Mouse (Mus musculus) limb, embryonic 15.5 days (tissue): Measurements from ENCODE around the gene A330070K13Rik. TPM values are rescaled to one million over a fixed set of nuclear protein-coding genes. Genes with fewer than 3 reads are reported as not detected.
A peak's percentile ranks its signal among the peaks of the same experiment; 100 is the strongest.

ENCODE experiments used
- ATAC-seq: fragments of 200-750 bp; cut with Nextera tagmentation; 2 replicates; pipeline ENCODE4 v1.8.0; 2017; ENCODE audit warnings: low read depth, moderate TSS enrichment; ENCODE audit not compliant: insufficient number of reproducible peaks, low FRiP score, low TSS enrichment
- H3K27ac ChIP-seq: fragments of 300-500 bp; sonication (generic); 2 replicates; pipeline ENCODE4 v1.5.1; 2015; ENCODE audit warnings: moderate library complexity, mild to moderate bottlenecking, inconsistent platforms
- H3K27me3 ChIP-seq: fragments of 300-500 bp; sonication (generic); 2 replicates; pipeline ENCODE4 v1.6.1; 2015; ENCODE audit warnings: inconsistent platforms
- H3K36me3 ChIP-seq: fragments of 300-500 bp; sonication (generic); 2 replicates; pipeline ENCODE4 v1.6.1; 2015; ENCODE audit warnings: inconsistent platforms
- H3K4me1 ChIP-seq: fragments of 300-500 bp; sonication (generic); 2 replicates; pipeline ENCODE4 v1.6.1; 2015; ENCODE audit warnings: inconsistent platforms
- H3K4me2 ChIP-seq: fragments of 300-500 bp; sonication (generic); 2 replicates; pipeline ENCODE4 v1.6.1; 2015; ENCODE audit warnings: mild to moderate bottlenecking, inconsistent platforms
- H3K4me3 ChIP-seq: fragments of 300-500 bp; sonication (generic); 2 replicates; pipeline ENCODE4 v1.5.1; 2015; ENCODE audit warnings: mild to moderate bottlenecking, inconsistent platforms
- H3K9ac ChIP-seq: fragments of 300-500 bp; sonication (generic); 2 replicates; pipeline ENCODE4 v1.6.1; 2015; ENCODE audit warnings: inconsistent platforms
- H3K9me3 ChIP-seq: fragments of 300-500 bp; sonication (generic); 2 replicates; pipeline ENCODE4 v1.6.1; 2016; ENCODE audit warnings: inconsistent platforms
- WGBS: fragments of 180-500 bp; shearing (Covaris S2); methylation state at CpG from one replicate; pipeline ENCODE4 v1.1.7; 2015; 5-methylcytosine and 5-hydroxymethylcytosine counted together
- polyA plus RNA-seq: library from polyadenylated mRNA; unstranded; fragments of >200 nt; fragmentation: Nextera tagmentation; extraction: Ambion mirVana; gene quantifications from 2 replicates; pipeline ENCODE4 v1.2.1, GENCODE M21; 2015

The A330070K13Rik gene
- polyA plus RNA-seq: not detected in 2 replicates

DNA sequence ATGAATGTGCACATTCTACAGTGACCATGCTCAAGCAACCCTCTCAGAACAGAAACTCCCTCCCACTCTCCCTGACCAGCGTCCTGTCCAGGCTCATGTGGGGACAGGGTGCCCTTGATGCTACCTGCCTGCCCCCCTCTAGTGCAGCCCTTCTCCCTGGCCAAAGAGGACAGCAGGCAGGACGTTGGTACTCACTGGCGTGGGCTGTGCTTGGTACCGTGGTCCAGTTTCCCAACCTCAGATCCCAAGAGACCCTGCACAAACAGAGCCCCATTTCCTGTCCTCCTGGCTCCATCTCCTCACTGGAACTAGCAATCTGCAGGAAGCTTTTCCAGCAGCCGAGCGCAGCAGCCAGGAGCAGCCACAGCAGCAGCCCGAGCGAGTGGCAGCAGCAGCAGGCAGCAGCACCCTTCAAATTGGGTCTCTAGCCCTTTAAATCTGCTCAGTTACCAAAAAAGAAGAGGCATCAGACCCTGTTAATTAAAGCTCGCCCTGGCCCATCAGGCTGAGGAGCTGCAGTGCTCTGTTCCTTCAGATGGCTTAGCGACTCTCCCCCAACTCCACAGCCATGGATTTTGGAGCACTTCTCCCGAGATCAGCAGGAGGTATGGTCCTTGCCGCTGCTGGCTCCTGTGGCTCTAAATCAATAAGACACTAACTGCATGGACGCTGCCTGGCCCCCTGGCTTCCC lies at the start of gene A330070K13Rik:
Gene A330070K13Rik (minus strand): TSS at position 410 of the 691 bp plus-strand sequence.
- Histone ChIP-seq H3K36me3 (no peaks in the 10 kb centered on the region), H3K9ac (no peak within 1 kb of the TSS), H3K27ac (no peak within 1 kb of the TSS), H3K4me1 (peaks cover 8% of the 10 kb centered on the region; the same call in 1 of the 2 replicates), H3K4me3 (peak within 1 kb of the TSS; percentile 20), H3K27me3 (no peaks in the 10 kb centered on the region; the same call in 1 of the 2 replicates), H3K4me2 (peak within 1 kb of the TSS; percentile 34), H3K9me3 (no peaks in the 10 kb centered on the region)
- no peak for ATAC-seq
- WGBS: 7% methylated on average over 13 of the region's 13 CpGs

DNA sequence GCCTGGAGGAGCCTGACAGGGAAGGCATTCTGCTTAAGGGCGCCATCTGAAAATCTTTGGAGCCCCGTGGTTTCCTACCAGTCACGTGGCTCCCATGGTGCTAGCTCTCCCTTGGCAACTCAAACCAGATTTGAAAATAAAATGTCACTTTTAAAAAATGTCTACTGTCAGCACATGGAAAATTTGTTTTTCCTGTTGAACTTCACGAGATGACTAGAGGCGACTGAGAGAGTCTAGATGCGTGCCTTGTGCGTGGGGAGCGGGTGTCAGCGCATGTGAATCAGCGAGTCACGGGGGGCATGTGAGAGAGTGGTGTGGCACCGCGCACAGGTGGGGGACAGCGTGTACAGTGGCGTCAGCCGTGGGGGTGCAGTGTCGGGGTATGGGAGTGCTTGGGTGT lies 27.1 kb upstream of the A330070K13Rik start:
- H3K36me3 ChIP-seq: no peaks in the 10 kb centered on the region
- H3K4me1 ChIP-seq: no peaks in the 10 kb centered on the region
- no peak overlapping the region for H3K27ac ChIP-seq
- H3K9me3 ChIP-seq: peaks cover 3% of the 10 kb centered on the region; the same call in 1 of the 2 replicates
- no peak overlapping the region for H3K4me3 ChIP-seq
- 89% methylated on average over 17 of the region's 17 CpGs for WGBS
- H3K4me2 ChIP-seq: no peak overlapping the region
- no peak for ATAC-seq
- no peak overlapping the region for H3K9ac ChIP-seq
- no peaks in the 10 kb centered on the region for H3K27me3 ChIP-seq

DNA sequence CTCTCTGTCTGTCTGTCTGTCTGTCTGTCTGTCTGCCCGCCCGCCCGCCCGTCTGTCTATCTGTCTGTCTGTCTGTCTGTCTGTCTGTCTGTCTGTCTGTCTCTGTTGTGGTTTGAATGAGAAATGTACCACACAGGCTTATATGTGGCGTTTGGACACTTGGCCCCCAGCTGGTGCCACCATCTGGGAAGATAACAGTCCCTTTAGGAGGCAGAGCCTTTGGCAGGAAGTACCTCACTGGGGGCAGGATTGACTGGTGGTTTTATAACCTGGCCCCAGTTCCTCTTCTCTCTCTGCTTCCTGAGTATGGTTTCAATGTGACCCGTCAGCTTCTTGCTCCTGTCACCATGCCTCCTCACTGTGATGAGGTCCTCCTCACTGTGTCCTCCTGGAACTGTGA lies 25.3 kb upstream of the A330070K13Rik start:
- H3K4me1 ChIP-seq: no peaks in the 10 kb centered on the region
- peaks cover 3% of the 10 kb centered on the region; the same call in 1 of the 2 replicates for H3K9me3 ChIP-seq
- no peak overlapping the region for H3K9ac ChIP-seq
- no peak for ATAC-seq
- no peak overlapping the region for H3K27ac ChIP-seq
- H3K4me2 ChIP-seq: no peak overlapping the region
- 78% methylated on average over 6 of the region's 6 CpGs for WGBS
- H3K36me3 ChIP-seq: no peaks in the 10 kb centered on the region
- H3K4me3 ChIP-seq: no peak overlapping the region
- H3K27me3 ChIP-seq: no peaks in the 10 kb centered on the region

DNA sequence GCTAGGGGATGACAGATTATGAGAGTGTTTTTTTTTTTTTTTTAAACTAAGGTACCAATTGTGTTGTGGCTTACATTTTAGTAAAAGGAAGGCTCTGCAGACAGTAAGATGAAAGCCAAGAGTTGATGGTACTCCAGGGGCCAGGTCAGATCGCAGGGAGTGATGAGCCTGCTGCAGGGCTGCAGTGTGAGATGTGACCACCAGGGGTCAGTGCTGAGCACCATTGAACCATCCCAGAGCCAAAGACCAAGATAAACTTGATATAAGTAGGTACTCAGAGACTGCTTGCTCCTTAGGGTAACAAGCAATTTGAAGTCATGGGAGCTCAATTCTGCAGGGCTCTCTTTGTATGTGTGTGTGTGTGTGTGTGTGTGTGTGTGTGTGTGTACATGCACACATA lies 20.8 kb upstream of the A330070K13Rik start:
- Histone ChIP-seq H3K4me2 (no peak overlapping the region), H3K4me3 (no peak overlapping the region), H3K4me1 (no peaks in the 10 kb centered on the region), H3K27me3 (no peaks in the 10 kb centered on the region), H3K9ac (no peak overlapping the region), H3K27ac (no peak overlapping the region), H3K36me3 (no peaks in the 10 kb centered on the region), H3K9me3 (no peaks in the 10 kb centered on the region)
- no peak for ATAC-seq
- 23% methylated on average over 1 of the region's 1 CpGs for WGBS

DNA sequence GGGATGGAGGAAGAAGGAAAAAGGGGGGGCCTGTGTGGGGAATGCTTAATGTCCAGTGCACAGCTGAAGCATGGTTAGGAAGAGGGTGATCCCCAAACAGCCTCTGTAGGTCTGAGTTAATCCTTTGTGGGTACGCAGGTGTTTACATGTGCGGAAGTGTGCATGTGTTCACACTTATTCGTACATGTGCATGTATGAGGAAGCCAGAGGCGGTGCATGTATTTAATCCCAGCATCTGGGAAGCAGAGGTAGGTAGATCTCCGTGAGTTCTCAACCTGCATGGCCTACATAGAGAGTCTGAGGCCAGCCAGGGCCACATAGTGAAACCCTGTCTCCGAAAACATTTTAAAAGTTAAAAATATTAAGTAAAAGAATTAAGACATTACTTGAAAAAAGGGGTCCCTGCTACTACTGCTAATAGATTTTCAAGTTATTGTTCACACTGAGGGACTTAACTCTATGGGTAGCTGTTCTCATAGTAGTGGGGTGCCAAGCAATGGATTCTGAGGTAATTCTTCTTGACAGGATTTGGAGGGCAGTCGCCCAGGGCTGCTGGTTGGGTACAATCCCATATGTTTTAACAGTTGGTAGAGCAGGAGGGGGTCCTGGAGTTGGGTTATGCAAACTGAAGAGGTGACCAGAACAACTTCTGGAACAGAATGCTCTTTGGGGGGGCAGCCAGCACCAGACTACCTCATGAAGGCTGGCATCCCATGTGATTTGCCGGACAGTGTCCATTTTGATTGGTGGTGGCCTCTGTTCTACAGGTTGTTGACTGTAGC lies 15.9 kb upstream of the A330070K13Rik start:
- H3K9me3 ChIP-seq: no peaks in the 10 kb centered on the region
- no peaks in the 10 kb centered on the region for H3K27me3 ChIP-seq
- WGBS: 89% methylated on average over 8 of the region's 8 CpGs
- H3K4me2 ChIP-seq: no peak overlapping the region
- H3K27ac ChIP-seq: no peak overlapping the region
- H3K4me1 ChIP-seq: no peaks in the 10 kb centered on the region
- no peak for ATAC-seq
- no peak overlapping the region for H3K4me3 ChIP-seq
- no peak overlapping the region for H3K9ac ChIP-seq
- H3K36me3 ChIP-seq: no peaks in the 10 kb centered on the region

DNA sequence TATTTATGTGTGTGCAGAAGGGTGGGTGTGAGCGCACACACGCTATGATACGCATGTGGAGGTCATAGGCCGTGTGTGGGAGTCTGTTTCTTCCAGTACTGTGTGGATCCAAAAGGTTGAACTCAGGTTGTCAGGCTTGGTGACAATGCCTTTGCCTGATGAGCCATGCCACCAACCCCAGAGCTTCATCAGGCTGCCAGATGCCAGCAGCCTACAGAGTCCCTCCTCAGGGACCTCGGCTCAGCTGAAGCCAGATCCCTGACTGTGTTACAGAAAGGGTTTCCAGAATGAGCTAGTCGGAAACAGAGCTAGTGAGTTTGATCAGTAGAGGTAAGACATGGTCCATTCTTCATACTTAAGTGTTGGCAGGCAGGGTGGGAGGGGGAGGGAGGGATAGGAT lies 10.7 kb upstream of the A330070K13Rik start:
- no peak overlapping the region for H3K9ac ChIP-seq
- no peak overlapping the region for H3K4me3 ChIP-seq
- H3K4me2 ChIP-seq: no peak overlapping the region
- H3K9me3 ChIP-seq: no peaks in the 10 kb centered on the region
- H3K27ac ChIP-seq: no peak overlapping the region
- H3K36me3 ChIP-seq: no peaks in the 10 kb centered on the region
- no peak for ATAC-seq
- H3K4me1 ChIP-seq: no peaks in the 10 kb centered on the region
- 66% methylated on average over 6 of the region's 6 CpGs for WGBS
- H3K27me3 ChIP-seq: no peaks in the 10 kb centered on the region

DNA sequence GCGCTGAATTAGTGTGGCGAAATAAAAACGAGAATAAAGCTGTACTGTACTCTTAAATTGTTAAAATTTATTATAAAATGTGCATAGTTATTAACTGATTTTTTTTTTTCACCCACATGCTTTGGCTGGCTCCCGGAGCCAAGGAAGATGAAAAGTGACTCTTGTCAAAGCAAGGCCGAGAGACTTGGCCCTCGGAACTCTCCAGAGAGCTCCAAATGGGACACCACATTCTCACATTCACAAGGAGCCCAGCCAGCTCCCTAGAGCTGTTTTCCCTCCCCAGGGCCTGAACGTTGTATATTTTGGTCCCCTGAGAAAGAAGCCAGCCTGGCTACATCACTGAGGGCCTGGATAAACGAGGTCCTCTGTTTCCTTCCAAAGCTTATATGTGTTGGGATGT lies 10.0 kb upstream of the A330070K13Rik start:
- WGBS: 64% methylated on average over 8 of the region's 8 CpGs
- Histone ChIP-seq H3K27me3 (no peaks in the 10 kb centered on the region), H3K4me3 (no peak overlapping the region), H3K27ac (no peak overlapping the region), H3K4me1 (no peaks in the 10 kb centered on the region), H3K9ac (no peak overlapping the region), H3K9me3 (no peaks in the 10 kb centered on the region), H3K36me3 (no peaks in the 10 kb centered on the region), H3K4me2 (no peak overlapping the region)
- ATAC-seq: no peak

DNA sequence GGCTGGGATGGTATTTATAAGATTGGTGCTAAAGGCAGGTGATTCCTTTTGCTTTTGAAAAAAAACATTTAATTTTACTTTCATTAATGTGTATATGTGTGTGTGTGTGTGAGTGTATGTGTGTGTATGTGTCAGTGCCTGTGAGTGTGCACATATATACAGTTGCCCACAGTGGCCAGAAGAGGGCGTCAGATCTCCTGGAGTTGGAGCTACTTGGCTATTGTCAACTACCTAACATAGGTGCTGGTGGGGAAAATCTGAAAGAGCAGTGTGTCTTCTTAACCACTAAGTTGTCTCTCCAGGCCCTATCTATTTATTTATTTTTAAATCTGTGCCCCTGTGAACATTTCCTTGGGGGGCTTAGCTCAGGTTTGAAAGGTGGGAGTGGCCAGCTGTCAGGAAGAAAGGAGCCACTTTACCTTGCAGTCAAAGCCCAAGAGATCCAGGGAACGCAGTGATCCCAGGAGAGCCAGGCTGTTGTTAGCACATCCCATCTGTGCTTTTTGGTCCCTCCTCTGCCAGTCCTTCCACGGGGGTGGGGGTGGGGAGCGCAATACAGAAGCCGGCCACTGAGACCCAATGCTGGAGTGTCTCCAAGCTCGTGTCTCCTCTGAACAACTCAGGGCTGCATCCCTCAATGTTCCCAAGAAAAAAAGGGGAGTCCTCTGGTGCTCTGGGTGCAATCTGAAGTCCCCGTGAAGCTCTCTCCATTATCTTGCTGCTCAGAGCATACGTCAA lies 9.4 kb upstream of the A330070K13Rik start:
- H3K36me3 ChIP-seq: no peaks in the 10 kb centered on the region
- 56% methylated on average over 8 of the region's 8 CpGs for WGBS
- no peaks in the 10 kb centered on the region for H3K9me3 ChIP-seq
- H3K4me2 ChIP-seq: no peak overlapping the region
- no peak for ATAC-seq
- no peak overlapping the region for H3K27ac ChIP-seq
- no peaks in the 10 kb centered on the region for H3K4me1 ChIP-seq
- no peak overlapping the region for H3K4me3 ChIP-seq
- no peaks in the 10 kb centered on the region for H3K27me3 ChIP-seq
- H3K9ac ChIP-seq: no peak overlapping the region

DNA sequence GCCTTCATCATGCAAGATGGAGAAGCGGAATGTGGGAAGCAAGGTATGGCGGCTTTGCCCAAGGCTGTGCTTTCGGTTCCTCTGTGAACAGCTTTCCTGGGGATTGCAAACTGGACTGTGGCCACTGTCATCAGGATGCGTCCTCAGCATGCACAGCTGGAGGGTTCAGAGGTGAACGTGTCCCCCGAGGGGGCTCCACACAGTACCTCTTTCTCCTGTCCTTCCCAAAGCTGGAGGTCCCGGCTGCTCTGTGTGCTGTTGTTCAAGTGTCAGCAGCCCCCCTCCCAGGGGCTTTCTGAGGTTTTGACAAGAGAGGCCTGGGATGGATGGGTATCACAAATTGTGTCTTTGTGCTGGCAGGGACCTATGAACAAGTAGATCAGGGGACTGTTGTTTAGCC lies 2.0 kb upstream of the A330070K13Rik start:
- Histone ChIP-seq H3K9me3 (no peaks in the 10 kb centered on the region), H3K27ac (no peak overlapping the region), H3K9ac (no peak overlapping the region), H3K27me3 (no peaks in the 10 kb centered on the region; the same call in 1 of the 2 replicates), H3K4me3 (no peak overlapping the region), H3K4me2 (no peak overlapping the region), H3K4me1 (peaks cover 8% of the 10 kb centered on the region; the same call in 1 of the 2 replicates), H3K36me3 (no peaks in the 10 kb centered on the region)
- 69% methylated on average over 7 of the region's 7 CpGs for WGBS
- no peak for ATAC-seq

DNA sequence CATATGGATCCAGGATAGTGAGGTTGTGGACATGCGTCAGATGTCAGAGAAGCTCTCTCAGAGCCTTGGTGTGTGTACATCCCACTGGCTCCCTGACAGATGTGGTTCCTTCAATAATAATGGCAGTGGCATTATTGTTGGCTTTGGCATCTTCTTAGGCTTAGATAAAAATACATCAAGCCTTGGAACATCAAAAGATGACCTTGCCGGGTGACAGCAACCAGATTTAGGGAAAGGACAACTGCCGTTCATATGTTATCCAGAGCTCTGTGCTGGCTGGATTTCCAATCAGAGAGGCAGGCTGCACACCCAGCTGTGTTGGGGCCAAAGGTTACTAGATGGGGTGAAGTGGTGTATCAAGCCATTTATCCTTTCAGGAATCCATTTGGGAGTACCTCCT lies 9.0 kb downstream of the A330070K13Rik start:
- no peak overlapping the region for H3K4me2 ChIP-seq
- no peak for ATAC-seq
- WGBS: 88% methylated on average over 3 of the region's 3 CpGs
- H3K9me3 ChIP-seq: no peaks in the 10 kb centered on the region
- no peak overlapping the region for H3K4me3 ChIP-seq
- H3K9ac ChIP-seq: no peak overlapping the region
- H3K4me1 ChIP-seq: no peaks in the 10 kb centered on the region
- H3K36me3 ChIP-seq: no peaks in the 10 kb centered on the region
- H3K27me3 ChIP-seq: no peaks in the 10 kb centered on the region
- no peak overlapping the region for H3K27ac ChIP-seq

DNA sequence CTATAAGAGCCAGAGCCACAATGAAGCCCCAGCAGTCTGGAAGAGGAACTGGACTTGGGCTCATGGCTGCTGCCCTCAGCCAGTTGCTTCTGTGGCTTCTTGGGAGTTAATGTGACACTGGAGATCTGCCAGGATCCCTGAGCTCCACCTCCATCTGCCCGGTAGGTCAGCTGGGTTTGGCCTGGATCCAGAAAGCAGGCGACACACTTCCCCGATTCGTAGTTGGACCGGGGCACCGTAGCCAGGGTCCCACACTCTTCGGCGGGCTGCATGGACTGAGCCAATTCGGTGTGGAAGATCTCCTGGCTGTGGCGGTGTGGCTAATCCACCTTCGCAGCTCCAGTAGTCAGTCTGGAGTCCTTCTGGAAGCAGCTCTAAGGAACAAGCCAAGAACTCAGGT lies 15.2 kb downstream of the A330070K13Rik start, which contains the start of gene Caln1:
Gene Caln1 (plus strand): TSS at position 219 of the 400 bp plus-strand sequence.
- Histone ChIP-seq H3K4me2 (no peak within 1 kb of the TSS), H3K36me3 (no peaks in the 10 kb centered on the region), H3K27ac (no peak within 1 kb of the TSS), H3K4me1 (no peaks in the 10 kb centered on the region), H3K27me3 (no peaks in the 10 kb centered on the region), H3K9ac (no peak within 1 kb of the TSS), H3K4me3 (no peak within 1 kb of the TSS), H3K9me3 (no peaks in the 10 kb centered on the region)
- no peak for ATAC-seq
- WGBS: 69% methylated on average over 11 of the region's 11 CpGs

DNA sequence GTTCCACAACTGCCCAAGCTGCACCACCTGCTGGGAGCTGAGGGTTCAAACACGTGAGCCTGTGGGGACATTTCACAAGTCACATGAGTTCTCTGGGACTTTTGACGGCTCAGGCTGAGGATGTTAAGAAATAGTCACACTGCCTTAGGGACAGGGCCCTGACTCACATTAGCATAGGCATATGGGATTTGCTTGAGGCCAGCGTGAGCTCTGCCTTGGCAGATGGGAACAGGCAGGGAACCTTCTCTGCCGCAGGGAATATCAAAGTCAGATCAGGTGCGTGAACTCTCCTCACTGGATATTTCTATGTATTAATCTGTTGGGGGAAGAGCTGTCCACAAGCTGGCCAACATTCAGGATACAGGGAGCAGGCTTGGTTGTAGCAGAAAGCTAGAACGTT lies 16.2 kb downstream of the A330070K13Rik start:
- 83% methylated on average over 6 of the region's 6 CpGs for WGBS
- Histone ChIP-seq H3K4me2 (no peak overlapping the region), H3K4me1 (no peaks in the 10 kb centered on the region), H3K9me3 (no peaks in the 10 kb centered on the region), H3K36me3 (no peaks in the 10 kb centered on the region), H3K4me3 (no peak overlapping the region), H3K27ac (no peak overlapping the region), H3K9ac (no peak overlapping the region), H3K27me3 (no peaks in the 10 kb centered on the region)
- ATAC-seq: no peak
